Mouse (Mus musculus): ENCODE results near the gene Rtn2. TPM values are rescaled to one million over a fixed set of nuclear protein-coding genes. Genes with fewer than 3 reads are reported as not detected.

Rtn2 gene
- polyA plus RNA-seq, 1 experiment from 2014 or later = 127 TPM

DNA sequence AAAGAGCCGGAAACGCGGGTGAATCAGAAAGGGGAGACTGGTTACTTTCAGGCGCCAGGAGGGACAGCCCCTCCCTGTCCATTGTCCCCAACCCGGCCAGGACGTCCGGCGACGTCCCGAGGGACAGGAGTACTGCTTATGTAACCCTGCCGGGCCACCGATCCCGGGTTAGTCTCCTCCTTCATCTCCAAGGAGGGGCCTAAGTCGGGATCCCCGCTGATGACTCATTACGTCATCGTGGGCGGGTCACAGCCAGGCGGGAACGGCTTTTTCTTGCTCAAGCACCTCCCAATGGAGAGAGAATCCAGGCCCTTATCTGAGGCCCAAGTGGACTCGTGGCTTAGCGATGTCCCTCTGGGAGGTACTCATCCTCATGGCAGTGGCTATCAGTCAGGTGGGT lies 44.7 kb downstream of the Rtn2 start:
- Histone ChIP-seq H3K4me3 (peak overlapping the region; percentile 46), H3K27ac (replicated peaks) (peak overlapping the region; percentile 31; the same call in 1 of the 2 replicates), H3K4me2 (replicated peaks) (peak overlapping the region; percentile 83), H3K27me3 (no peaks in the 10 kb centered on the region), H3K9ac (replicated peaks) (peak overlapping the region; percentile 44), H3K36me3 (no peaks in the 10 kb centered on the region), H3K4me1 (peaks cover 19% of the 10 kb centered on the region), H3K9me3 (no peaks in the 10 kb centered on the region)
- peak; percentile 56 for ATAC-seq (replicated peaks)
- WGBS = under 1% methylated on average over 22 of the region's 22 CpGs

DNA sequence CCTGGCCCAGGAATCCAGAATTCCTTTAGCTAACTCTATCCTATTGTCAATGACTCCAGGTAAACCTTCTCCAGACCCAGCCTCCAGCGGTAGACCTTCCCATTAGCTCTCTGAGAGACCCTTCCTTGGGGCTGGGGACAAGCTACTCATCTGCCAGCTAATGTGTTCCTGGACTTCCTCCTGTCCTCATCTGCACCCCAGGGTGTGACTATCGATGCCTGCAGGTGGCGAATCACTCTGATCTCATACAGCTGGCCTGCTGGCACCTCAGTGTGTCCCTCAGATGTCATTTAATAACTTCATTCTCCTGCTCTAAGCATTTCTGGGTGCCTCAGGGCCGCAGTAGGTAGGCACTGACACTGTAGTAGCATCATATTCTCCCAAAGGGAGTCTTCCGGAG lies 45.4 kb downstream of the Rtn2 start:
- Histone ChIP-seq H3K9ac (replicated peaks) (no peak overlapping the region), H3K9me3 (no peaks in the 10 kb centered on the region), H3K27me3 (no peaks in the 10 kb centered on the region), H3K4me1 (peaks cover 23% of the 10 kb centered on the region), H3K27ac (replicated peaks) (no peak overlapping the region), H3K4me3 (no peak overlapping the region), H3K36me3 (no peaks in the 10 kb centered on the region), H3K4me2 (replicated peaks) (peak overlapping the region; percentile 83; the same call in 1 of the 2 replicates)
- WGBS = 85% methylated on average over 5 of the region's 5 CpGs
- no peak for ATAC-seq (replicated peaks)

DNA sequence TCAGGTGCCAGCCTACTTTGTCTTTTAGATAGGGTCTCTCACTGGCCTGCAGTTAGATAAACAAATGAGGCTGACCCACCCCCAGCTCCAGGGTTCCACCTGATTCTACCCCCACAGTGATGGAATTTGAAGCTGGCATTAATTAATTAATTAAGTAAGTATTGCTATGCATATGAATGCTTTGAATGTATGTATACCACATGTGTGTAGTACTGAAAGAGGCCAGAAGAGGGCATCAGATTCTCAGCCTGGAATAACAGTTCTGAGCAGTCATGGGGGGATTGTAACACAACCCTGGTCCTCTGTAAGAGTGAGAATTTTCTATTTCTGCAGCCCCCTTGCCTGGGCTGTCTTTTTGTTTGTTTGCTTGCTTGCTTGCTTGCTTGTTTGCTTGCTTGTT lies 46.0 kb downstream of the Rtn2 start:
- peaks cover 25% of the 10 kb centered on the region for H3K4me1 ChIP-seq
- H3K27me3 ChIP-seq = no peaks in the 10 kb centered on the region
- H3K4me2 ChIP-seq (replicated peaks) = no peak overlapping the region
- H3K27ac ChIP-seq (replicated peaks) = no peak overlapping the region
- H3K9ac ChIP-seq (replicated peaks) = no peak overlapping the region
- H3K4me3 ChIP-seq = no peak overlapping the region
- no peaks in the 10 kb centered on the region for H3K9me3 ChIP-seq
- ATAC-seq (replicated peaks) = no peak
- no peaks in the 10 kb centered on the region for H3K36me3 ChIP-seq

DNA sequence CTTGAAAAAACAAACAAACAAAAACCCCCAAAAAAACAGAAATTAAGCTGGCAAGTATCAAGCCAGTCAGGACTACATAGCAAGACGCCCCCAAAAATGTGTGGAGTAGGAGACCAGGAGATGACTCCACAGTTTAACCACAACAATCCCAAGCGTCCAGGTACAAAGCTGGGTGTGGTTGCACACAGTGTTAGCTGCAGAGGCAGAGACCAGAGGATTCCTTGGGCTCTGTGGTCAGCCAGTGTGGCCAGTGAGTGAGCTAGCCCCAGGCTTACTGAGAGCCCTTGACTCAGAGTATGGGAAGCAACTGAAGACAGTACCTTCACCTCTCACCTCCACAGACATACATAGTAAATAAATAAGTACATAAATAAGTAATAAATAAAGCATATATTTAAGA lies 49.5 kb downstream of the Rtn2 start:
- no peak overlapping the region for H3K4me2 ChIP-seq (replicated peaks)
- no peaks in the 10 kb centered on the region for H3K27me3 ChIP-seq
- no peaks in the 10 kb centered on the region for H3K9me3 ChIP-seq
- peaks cover 18% of the 10 kb centered on the region for H3K4me1 ChIP-seq
- WGBS = 72% methylated on average over 2 of the region's 2 CpGs
- no peaks in the 10 kb centered on the region for H3K36me3 ChIP-seq
- no peak overlapping the region for H3K4me3 ChIP-seq
- H3K9ac ChIP-seq (replicated peaks) = peak overlapping the region; percentile 80; the same call in 1 of the 2 replicates
- no peak overlapping the region for H3K27ac ChIP-seq (replicated peaks)
- ATAC-seq (replicated peaks) = no peak

DNA sequence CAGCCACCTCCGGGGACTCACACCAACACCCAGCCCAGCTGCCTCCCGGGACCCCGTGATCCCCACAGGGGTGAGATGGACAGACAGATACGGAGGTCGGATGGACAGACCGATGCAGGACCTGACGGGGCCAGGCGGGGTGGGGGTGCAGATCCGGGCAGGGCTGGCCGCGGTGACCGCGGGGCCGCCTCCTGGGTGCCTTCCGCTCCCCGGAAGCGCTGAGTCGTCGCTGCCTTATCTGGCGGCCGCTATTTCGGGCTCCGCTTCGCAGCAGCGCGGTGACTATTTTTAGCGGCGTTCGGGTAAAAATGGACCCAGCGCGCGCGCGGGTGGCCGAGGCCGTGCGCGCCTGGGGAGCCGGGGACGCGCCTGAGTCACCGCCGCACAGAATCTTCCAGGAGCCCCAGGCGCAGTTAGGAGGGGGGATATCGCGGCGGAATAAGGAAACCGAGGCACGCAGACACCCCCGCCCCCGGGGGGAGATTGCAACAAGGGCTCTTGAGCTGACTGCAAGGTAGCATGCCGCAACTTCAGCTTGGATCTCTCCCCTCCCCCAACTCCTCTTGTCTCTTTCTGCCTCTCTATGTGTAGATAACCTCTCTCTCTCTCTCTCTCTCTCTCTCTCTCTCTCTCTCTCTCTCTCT lies 50.4 kb downstream of the Rtn2 start:
- Histone ChIP-seq H3K4me3 (peak overlapping the region; percentile 59), H3K4me2 (replicated peaks) (peak overlapping the region; percentile 77), H3K4me1 (peaks cover 10% of the 10 kb centered on the region), H3K36me3 (no peaks in the 10 kb centered on the region), H3K27me3 (no peaks in the 10 kb centered on the region), H3K27ac (replicated peaks) (peak overlapping the region; percentile 79), H3K9ac (replicated peaks) (peak overlapping the region; percentile 80), H3K9me3 (no peaks in the 10 kb centered on the region)
- WGBS = under 1% methylated on average over 52 of the region's 52 CpGs
- ATAC-seq (replicated peaks) = peak; percentile 51

DNA sequence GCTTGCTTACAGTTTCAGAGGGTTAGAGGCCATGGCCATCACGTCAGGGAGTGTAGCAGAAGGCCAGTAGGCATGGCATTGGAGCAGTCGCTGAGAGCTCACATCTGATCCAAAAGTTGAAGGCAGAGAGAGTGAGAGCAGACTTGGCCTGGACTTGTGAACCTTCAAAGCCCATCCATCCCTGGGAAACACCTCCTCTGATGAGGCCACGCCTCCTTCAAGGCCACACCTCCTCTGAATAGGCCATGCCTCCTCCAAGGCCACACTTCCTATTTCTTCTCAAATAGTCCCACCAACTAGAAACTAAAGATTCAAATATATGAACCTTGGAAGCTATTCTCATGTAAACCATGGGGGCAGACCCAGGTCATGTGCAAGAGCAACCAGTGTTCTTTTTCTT lies 53.2 kb downstream of the Rtn2 start:
- H3K4me3 ChIP-seq = no peak overlapping the region
- WGBS = 36% methylated on average over 3 of the region's 3 CpGs
- no peak overlapping the region for H3K4me2 ChIP-seq (replicated peaks)
- H3K27ac ChIP-seq (replicated peaks) = no peak overlapping the region
- H3K27me3 ChIP-seq = no peaks in the 10 kb centered on the region
- peaks cover 10% of the 10 kb centered on the region for H3K4me1 ChIP-seq
- no peaks in the 10 kb centered on the region for H3K36me3 ChIP-seq
- no peak for ATAC-seq (replicated peaks)
- H3K9ac ChIP-seq (replicated peaks) = no peak overlapping the region
- H3K9me3 ChIP-seq = no peaks in the 10 kb centered on the region

DNA sequence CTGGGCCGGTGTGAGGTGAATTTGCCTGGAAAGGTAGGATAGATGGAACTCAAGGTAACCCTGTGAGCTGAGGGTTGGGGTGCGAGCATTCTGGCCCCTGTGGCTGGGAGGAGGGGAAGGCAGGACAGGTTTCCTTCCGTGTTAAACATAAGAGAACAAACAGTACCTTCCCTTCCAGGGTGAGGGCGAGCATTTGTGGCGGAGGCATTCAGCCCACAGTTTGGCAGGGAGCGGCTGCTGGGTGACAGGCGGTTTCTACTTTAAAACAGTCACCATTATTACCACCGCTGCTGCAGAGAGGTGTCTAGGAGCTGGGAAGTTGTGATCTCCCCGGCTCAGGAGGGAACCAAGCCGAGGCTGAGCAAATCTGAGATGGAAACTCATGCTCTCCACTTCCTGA lies 54.7 kb downstream of the Rtn2 start:
- no peaks in the 10 kb centered on the region for H3K9me3 ChIP-seq
- H3K9ac ChIP-seq (replicated peaks) = no peak overlapping the region
- 0 out of 2 replicates have a peak, but pooled peaks cover 8% of the 10 kb centered on the region for H3K27me3 ChIP-seq
- no peak overlapping the region for H3K4me3 ChIP-seq
- no peaks in the 10 kb centered on the region for H3K36me3 ChIP-seq
- 68% methylated on average over 10 of the region's 10 CpGs for WGBS
- ATAC-seq (replicated peaks) = no peak
- H3K4me1 ChIP-seq = peaks cover 20% of the 10 kb centered on the region
- H3K4me2 ChIP-seq (replicated peaks) = no peak overlapping the region
- H3K27ac ChIP-seq (replicated peaks) = no peak overlapping the region

DNA sequence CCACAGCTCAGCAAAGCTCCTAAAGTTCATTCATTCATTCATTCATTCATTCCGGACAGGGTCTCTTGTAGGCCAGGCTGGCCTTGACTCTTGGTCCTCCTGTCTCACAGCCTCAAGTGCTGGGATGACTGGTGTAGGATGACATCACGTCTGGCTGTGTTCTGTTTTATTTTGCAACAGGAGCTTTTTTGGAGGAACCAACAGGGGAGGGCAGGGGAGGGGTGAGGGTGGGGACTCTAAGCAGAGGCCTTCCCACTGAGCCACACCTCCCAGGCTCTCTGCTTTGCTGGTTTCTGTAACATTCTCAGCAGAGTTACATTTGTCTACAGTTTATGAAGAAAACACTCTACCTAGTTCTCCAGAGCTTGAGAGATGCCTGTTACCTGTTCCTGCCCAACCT lies 55.6 kb downstream of the Rtn2 start:
- Histone ChIP-seq H3K4me1 (peaks cover 24% of the 10 kb centered on the region), H3K9me3 (no peaks in the 10 kb centered on the region), H3K27ac (replicated peaks) (no peak overlapping the region), H3K36me3 (no peaks in the 10 kb centered on the region), H3K9ac (replicated peaks) (no peak overlapping the region), H3K27me3 (0 out of 2 replicates have a peak, but pooled peaks cover 8% of the 10 kb centered on the region), H3K4me3 (no peak overlapping the region), H3K4me2 (replicated peaks) (no peak overlapping the region)
- 59% methylated on average over 2 of the region's 2 CpGs for WGBS
- no peak for ATAC-seq (replicated peaks)

DNA sequence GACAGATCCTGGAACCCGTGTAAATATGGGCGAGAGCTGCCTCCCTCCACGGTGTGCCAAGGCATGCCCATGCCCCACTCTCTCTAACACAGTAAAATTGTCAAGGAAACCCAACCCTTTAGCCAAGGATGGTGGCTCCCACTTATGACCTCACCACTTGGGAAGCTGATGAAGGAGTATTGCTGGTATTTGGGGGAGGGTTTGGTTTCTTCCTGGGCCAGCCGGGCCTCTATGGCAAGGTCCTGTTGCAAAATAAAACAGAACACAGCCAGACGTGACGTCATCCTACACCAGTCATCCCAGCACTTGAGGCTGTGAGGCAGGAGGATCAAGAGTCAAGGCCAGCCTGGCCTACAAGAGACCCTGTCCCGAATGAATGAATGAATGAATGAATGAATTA lies 56.2 kb downstream of the Rtn2 start:
- Histone ChIP-seq H3K9me3 (no peaks in the 10 kb centered on the region), H3K4me2 (replicated peaks) (no peak overlapping the region)
- 71% methylated on average over 7 of the region's 7 CpGs for WGBS

DNA sequence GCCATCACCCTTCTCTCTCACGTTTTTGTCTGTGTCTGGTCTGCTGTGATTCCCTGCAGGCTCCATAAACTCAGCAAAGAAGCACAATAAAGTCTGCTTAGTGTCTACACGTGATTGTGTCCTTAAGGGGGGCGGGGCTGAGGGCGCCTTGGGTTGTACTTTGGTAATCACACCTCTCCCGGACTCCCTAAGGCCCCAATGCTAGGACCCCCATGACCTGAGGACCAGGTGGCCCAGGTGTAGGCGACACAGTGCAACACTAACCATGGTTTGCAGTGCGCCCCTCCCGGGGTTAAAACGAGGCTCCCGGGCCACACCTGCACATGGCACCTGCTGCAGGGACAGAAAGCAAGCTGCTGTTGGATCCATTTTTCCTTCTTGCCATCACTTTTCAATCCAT lies 58.8 kb downstream of the Rtn2 start:
- Histone ChIP-seq H3K4me1 (peaks cover 36% of the 10 kb centered on the region), H3K4me2 (replicated peaks) (peak overlapping the region; percentile 99), H3K4me3 (peak overlapping the region; percentile 53; the same call in 1 of the 2 replicates), H3K9ac (replicated peaks) (0 out of 2 replicates have a peak overlapping the region, but pooled peaks have one; percentile 58), H3K27ac (replicated peaks) (no peak overlapping the region), H3K9me3 (no peaks in the 10 kb centered on the region), H3K27me3 (0 out of 2 replicates have a peak, but pooled peaks cover 8% of the 10 kb centered on the region), H3K36me3 (no peaks in the 10 kb centered on the region)
- WGBS = 22% methylated on average over 10 of the region's 10 CpGs
- ATAC-seq (replicated peaks) = no peak

More for the DNA sequence above, 56.2 kb downstream of the Rtn2 start:
- H3K4me3 ChIP-seq = no peak overlapping the region
- H3K36me3 ChIP-seq = no peaks in the 10 kb centered on the region
- H3K27ac ChIP-seq (replicated peaks) = no peak overlapping the region
- ATAC-seq (replicated peaks) = no peak
- no peak overlapping the region for H3K9ac ChIP-seq (replicated peaks)
- H3K4me1 ChIP-seq = peaks cover 22% of the 10 kb centered on the region
- 0 out of 2 replicates have a peak, but pooled peaks cover 8% of the 10 kb centered on the region for H3K27me3 ChIP-seq

DNA sequence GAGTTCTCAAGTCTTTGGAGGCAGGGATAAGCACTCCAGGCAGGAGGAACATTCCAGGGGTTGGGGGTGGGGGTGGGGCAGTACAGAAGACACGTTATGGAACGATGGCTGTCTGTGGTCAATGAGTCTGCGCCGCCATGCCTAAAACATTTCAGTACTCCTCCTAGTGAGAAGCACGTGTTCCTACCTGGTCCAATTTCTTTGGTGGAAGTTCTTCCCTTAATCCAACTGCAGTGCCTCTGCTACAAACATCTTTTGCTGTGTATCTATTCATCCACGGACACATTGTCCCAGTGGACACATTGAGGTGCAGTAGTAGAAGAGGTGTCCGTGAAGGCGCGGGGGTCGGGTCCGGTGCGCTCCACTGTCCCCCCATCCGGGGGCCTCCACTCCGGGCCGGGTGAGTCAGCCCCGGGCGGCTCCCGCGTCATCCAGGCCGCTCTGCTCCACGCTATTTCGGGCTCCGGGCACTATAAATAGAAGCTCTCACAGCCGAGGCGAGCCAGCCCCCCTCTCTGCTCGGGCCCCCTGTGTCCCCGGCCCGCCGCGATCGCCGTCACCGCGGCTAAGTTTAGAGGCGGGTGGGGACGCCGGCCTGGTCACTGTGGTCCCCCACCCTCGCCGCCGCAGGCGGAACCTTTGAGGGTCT lies 59.5 kb downstream of the Rtn2 start:
- Histone ChIP-seq H3K36me3 (no peaks in the 10 kb centered on the region), H3K27ac (replicated peaks) (no peak overlapping the region), H3K9ac (replicated peaks) (peak overlapping the region; percentile 58), H3K4me1 (peaks cover 36% of the 10 kb centered on the region), H3K27me3 (0 out of 2 replicates have a peak, but pooled peaks cover 8% of the 10 kb centered on the region), H3K4me2 (replicated peaks) (peak overlapping the region; percentile 99), H3K4me3 (peak overlapping the region; percentile 53), H3K9me3 (no peaks in the 10 kb centered on the region)
- WGBS = under 1% methylated on average over 41 of the region's 41 CpGs
- no peak for ATAC-seq (replicated peaks)

DNA sequence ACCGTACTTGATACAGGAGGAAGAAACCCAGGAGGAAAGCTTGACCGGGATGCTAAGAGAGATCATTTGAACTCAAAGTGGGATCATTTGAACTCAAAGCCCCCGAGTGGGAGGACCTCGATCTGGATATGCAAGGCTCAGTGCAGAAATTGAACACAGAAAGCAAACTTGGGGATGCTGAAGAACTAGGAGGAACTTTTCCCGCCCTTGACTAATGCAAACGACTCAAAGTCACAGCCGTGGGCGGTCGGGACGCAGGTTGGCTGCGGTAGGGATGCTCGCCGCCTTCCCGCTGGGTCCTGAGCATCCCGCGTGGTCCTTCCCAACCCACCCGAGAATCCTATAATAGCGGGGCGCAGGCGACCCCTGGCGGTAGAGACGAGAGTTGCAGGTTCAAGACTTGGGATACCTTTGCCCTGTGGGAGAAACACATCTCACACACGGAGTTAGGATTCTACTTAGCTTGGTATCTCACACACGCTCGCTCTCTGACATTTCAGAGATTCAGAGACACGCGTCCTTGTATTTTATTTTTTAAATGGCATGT lies 60.1 kb downstream of the Rtn2 start:
- no peaks in the 10 kb centered on the region for H3K36me3 ChIP-seq
- whole genome bisulfite sequencing = under 1% methylated on average over 27 of the region's 27 CpGs
- peak overlapping the region; percentile 58 for H3K9ac ChIP-seq (replicated peaks)
- peak overlapping the region; percentile 53 for H3K4me3 ChIP-seq
- 0 out of 2 replicates have a peak, but pooled peaks have one; percentile 14 for ATAC-seq (replicated peaks)
- peaks cover 36% of the 10 kb centered on the region for H3K4me1 ChIP-seq
- peak overlapping the region; percentile 99 for H3K4me2 ChIP-seq (replicated peaks)
- H3K27ac ChIP-seq (replicated peaks) = no peak overlapping the region
- H3K27me3 ChIP-seq = 0 out of 2 replicates have a peak, but pooled peaks cover 8% of the 10 kb centered on the region
- no peaks in the 10 kb centered on the region for H3K9me3 ChIP-seq

All from forebrain, embryonic 15.5 days (tissue).